Mouse (Mus musculus) right cerebral cortex, postnatal 25 days (tissue): ENCODE measurements at regions not wholly inside any gene's neighbourhood (a gene's known extent, or its start where the extent isn't known, plus 50 kb on each side); places are given as distances from the start of the nearest gene placed in this dataset.
A peak's percentile ranks its signal among the peaks of the same experiment; 100 is the strongest.
"Not testable (repeated sequence)": the region's sequence is repeated elsewhere in the genome, so short reads cannot be mapped to it uniquely, and the experiment has no call there.

Source experiments
- DNase-seq: peaks from one replicate; pipeline ENCODE4 v3.0.0; 2022

DNA sequence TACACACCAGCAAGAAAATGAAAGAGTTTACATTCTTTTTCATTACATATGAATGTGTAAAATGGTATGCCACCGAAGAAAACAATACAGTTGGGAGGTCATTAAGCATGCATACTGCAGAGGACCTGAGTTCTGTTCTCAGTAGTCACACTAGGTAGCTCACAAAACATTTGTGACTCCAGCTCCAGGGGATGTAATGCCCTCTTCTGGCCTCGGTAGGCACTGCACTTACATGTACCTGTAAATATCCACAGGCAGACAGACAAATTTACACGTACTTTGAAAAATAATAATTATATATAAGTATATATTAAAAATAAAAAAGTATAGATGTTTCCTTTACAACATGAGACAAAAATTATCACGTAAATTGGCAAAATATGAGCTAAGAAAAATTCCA is 342.3 kb upstream of the Gm28363 start:
- DNase-seq, result no peak

DNA sequence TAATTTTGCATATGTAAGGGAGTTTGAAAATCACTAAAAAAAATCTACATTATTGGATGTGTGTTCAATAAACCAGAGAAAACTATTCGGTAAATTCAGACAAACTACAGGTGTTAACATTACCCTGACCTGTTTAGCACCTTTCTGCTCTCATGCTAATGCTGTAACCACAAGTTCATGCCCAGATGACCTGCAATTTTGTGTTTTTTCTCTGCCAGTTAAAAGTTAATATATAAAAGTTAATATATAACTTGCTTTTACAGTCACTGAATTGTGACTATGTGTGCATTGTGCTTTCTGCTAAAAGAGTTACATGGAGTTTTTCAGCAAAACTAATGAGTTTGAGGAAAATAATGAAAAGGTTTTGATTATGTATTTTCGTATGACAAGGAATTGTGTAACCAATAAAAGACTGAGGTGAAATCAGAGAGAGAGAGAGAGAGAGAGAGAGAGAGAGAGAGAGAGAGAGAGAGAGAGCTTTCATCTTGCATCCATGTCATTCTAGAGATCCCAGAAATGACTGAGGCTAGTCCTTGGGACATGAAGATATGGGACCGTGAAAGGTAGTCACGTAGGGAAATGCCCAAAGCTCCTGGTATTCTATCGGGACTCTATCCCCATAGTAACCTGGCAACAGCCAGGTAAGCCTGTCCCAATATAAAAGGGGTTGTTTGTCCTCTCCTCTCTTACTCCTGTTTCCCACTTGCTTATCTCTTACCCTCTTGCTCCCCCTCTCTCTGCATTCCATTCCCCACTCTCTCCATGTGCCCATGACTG is 340.3 kb upstream of the Gm28363 start:
- no peak for DNase-seq

- DNase-seq, result no peak
Measured at GRCm38 (mm10) chr1:117364066-117364465, 332.9 kb upstream of the Gm28363 start.

DNA sequence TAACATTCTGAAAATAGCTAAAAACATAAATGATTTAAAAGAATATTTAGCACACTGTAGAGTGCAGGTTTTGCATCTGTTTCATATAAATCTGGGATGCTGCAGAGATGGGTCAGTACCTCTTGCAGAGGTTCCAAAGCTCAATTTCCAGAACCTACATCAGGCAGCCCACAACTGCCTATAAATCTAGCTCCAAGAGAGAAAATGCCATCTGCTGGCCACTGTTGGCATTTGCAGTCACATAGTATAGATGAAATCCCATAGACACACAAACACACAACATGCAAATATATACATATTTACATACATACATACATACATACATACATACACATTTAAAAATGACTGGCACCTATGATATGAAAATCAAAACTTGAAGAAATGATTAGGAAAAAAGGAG is 284.6 kb upstream of the Gm28363 start:
- no peak for DNase-seq

GRCm38 (mm10) chr1:117457736-117458135 is 239.2 kb upstream of the Gm28363 start:
- DNase-seq, result no peak

- not testable (repeated sequence) for DNase-seq
Measured at GRCm38 (mm10) chr1:117458156-117458850, 238.6 kb upstream of the Gm28363 start.

- DNase-seq, result not testable (repeated sequence)
Measured at GRCm38 (mm10) chr1:117459126-117459525, 237.8 kb upstream of the Gm28363 start.

GRCm38 (mm10) chr1:117490176-117490575 is 206.8 kb upstream of the Gm28363 start:
- no peak for DNase-seq

DNA sequence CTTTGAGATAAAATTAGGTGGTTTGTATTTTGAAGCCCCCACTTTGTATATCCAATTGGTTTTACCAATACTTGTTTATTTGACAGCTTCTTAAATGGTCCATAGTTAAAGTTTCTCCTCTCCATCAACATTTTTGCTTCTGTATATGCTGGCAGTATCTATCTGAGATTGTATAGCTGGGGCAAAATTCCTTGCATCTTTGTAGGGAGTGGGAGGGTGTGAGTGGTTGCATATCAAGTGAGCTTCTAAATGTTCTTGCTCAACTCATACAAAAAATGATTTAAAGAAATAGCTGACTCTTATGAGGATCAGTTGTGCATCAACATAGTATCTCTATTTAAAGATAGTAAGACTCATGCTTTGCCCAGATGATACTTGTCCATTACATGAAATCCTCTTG is 199.9 kb upstream of the Gm28363 start:
- DNase-seq, result no peak

- peak; percentile 3 for DNase-seq
Measured at GRCm38 (mm10) chr1:117519498-117520032, 177.4 kb upstream of the Gm28363 start.
